Mouse (Mus musculus): Measurements from ENCODE around the gene Tbc1d1.

Gene Tbc1d1

DNA sequence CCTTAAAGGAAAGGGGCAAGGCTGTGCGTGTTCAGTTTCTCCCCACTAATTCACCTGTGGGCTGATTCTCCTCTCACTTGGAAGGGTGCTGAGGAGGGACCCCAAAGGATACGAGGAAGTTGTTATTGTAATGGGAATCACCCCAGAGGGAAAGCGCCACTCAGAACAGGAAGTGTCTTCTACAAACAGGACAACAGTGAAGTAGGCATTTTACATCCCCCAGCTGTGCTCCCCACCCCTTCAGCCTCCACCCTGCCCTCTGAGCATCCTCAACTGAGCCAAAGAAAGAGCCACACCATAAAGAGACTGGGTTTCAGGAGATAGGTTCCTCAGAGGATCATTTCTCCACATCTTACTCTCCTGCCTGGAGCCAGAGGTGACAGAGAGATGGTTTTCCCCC lies 219.7 kb downstream of the Tbc1d1 start:
- intact Hi-C loops (cut with DNase I) = no loop called here

DNA sequence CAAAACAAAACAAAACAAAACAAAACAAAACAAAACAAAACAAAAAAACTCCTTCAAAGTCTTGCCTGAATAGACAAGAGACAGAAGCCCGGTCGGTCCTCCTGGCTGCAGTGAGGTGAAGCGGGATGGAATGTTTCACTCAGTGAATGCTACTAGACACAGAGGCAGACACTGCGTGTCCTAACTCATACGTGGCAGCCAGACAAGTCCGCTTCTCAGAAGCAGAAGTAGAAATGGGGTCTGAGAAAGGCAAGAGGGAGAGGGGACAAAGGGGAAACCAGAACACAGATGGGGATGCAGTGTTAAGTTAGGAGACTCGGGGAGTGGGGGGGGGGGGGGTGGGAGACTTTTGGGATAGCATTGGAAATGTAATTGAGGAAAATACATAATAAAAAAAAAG lies 220.4 kb downstream of the Tbc1d1 start:
- intact Hi-C loops (cut with DNase I) = no loop called here

DNA sequence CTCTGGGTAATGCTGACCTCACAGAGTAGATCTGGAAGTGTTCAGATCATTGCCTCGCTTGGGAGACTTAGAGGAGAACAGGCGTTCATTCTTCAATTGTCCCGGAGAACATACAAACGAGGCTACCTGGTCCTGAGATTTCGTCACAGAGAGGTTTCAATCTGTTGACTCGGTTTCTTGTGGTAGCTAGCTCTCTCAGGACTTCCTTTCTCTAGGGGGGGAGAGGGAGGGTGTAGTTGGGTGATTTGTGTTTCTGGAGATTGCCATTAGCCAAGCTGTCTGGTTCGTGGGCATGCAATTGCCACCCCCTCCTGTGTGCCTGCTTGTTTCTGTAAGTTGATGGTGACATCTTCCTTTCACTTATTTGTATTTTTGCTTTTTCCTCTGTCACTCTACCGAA lies 221.6 kb downstream of the Tbc1d1 start:
- intact Hi-C loops (cut with DNase I) = no loop called here

DNA sequence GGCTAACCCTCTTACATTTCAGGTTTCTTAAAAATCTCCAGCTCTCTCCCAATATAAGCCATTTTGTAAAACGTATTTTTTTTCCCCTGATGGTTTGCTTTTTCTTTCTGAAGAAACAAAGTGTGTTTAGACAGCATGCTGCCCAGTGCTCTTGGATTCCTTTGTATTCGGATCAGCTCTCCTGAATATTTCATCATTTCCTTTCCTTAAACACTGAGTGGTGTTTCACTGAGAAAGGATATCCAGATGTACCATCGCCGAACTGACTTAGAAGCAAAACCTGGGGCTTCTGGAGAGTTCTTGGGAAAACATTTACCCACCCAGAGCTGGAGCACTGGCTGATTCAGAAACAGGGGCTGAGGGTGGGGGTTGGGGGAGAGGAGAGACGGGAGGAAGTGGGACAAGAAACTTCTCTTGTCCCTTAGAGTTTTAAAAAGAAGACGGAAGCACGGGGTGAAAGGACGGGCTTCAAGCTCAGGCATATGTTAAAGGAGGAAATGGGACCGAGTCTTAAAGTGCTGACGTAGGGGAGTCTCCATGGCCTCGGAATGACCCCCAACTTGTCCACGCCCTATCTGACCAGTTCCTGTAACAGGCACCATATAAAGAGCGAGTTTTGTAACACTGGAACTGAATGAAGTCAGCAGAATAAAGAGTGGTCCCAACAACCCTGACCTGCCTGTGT lies 222.6 kb downstream of the Tbc1d1 start:
- intact Hi-C loops (cut with DNase I) = no loop called here

DNA sequence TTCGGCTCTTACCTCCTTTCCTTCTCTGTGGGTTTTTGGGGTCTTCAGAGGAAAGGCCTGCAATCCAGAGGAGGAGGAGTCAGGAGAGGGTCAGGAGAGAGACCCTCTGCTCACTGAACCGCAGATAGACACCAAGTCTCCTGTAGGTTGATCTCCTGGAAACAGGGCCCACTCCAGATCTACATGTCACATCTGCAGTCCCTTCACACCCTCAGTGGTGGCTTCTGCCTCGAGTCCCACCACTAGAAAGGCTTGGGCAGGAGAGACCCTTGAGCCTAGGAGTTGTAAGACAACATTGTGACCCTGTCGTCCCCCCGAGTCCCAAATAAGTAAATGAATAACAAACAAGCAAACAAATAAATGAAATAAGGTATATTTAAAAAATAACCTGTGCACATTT lies 223.7 kb downstream of the Tbc1d1 start:
- intact Hi-C loops (cut with DNase I) = loop anchor here (5.0 to 10.0 kb wide), 2 partner anchors 88 to 95 kb away; no protein-coding TSS in a partner anchor

DNA sequence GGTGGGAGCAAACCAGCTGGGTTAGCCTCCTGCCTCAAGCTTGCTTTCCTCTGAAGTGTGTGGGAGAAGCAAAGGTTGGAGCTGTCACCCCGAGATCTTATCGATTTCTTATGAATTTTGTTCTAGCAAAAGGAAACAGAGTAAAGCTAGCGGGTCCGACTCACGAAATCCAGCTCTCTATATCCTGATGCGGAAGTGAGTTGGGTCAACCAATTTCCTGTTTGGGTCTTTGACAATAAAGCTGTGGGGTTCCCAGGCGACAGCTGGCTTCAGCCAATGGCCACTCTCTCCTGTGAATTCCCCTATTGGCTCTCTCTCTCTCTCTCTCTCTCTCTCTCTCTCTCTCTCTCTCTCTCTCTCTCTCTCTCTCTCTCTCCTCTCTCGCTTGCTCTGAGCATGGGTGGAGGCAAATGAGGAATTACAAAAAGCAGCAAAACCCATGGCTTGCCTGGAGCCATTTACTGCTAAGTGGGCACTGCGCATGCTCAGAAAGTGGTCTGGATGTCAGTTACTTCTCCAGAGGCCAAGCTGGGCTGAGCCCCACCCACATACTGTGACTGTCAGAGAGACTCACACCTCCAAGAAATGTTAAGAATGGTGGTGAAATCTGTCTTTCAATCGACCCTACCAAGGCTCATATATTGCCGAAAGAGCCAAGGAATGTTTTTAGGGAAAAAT lies 224.7 kb downstream of the Tbc1d1 start:
- intact Hi-C loops (cut with DNase I) = loop anchor here (5.0 to 10.0 kb wide), 2 partner anchors 89 to 94 kb away; no protein-coding TSS in a partner anchor

DNA sequence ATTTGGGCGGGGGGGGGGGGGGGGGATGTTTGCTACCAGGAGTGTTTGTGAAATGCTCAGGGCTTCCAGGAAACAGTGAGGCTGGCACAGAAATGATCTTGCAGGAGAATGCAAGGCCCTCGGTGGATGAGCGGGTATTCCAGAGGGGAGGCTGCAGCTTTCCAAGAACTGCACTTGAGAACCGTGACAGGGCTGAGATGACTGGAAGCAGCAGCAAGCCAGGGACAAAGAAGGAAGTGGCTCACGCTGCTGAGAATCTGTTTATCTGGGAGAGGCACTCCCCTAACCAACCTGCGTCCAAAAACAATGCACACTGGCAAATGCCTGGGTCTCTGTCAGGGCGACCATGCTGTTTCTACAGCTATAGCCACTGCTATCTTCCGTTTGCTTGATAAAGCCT lies 225.4 kb downstream of the Tbc1d1 start:
- intact Hi-C loops (cut with DNase I) = loop anchor here (5.0 to 10.0 kb wide), 2 partner anchors 89 to 93 kb away; no protein-coding TSS in a partner anchor

DNA sequence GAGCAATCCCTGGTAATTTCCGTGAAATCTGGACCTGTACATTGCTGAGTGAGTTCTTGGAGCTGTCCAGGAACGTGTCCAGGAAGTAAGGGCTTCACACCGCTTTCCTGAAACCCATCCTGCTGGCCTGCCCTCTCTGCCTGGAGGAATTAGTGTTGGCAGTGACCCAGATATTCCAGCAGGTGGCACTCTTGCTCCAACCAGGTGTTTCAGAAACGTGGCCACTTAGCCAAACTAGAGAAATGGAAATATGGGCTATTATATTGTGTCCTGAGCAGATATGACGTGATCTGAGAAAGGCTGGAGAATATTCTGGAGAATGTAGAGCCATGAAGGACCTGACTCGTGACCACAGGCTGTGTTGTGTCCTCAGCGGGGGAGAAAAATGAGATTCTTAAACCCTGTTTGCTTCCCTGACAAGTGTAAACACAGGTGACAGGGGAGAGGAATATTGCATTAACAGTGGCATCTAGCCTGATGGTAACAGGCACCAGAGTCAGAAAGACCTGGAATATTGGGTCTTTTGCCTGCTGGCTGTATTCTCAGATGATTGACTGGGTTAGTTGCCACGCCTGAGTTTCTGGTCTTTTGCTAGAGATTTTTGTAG lies 226.4 kb downstream of the Tbc1d1 start:
- intact Hi-C loops (cut with DNase I) = loop anchor here (2.0 to 10.0 kb wide), 4 partner anchors 90 to 484 kb away; no protein-coding TSS in a partner anchor

DNA sequence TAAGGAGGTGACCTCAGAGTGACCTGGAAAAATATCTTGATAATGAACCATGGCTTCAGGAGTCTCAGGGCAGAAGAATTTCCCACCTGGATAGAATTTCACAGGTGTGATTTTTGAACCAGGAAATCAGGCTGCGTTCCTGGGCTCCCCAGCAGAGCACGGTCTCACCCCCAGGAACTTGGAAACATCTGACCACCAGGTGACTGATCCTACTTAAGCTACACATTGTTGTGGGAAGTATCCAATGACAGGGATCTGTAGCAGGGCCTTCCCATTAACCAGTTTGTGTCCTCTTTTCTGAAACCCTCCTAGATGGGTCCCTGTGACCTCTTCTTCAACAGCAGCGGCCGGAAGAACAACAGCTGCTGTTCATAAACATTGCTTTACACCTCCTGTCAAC lies 227.1 kb downstream of the Tbc1d1 start:
- intact Hi-C loops (cut with DNase I) = loop anchor here (2.0 to 10.0 kb wide), 4 partner anchors 91 to 484 kb away; no protein-coding TSS in a partner anchor

DNA sequence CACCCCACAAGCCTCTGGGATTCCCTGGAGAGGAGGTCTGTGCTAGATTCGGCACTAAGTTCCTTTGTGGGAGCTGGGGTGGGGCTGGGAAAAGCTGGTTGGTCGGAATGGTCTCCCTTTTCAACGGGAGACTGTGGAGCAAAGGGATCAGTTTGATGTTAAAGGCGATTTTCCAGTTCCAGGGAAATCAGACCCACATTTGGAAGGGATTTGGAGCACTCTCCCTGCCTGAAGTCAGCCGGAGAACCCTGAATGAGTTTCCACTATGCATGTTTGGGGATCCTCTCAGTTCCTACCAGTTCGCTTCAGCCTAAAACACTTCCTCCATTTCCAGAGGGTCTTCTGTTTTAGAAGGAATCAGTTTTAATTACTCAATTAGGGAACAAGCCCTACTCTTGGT lies 228.4 kb downstream of the Tbc1d1 start:
- intact Hi-C loops (cut with DNase I) = loop anchor here (5.0 to 10.0 kb wide), 2 partner anchors 90 to 92 kb away; no protein-coding TSS in a partner anchor

DNA sequence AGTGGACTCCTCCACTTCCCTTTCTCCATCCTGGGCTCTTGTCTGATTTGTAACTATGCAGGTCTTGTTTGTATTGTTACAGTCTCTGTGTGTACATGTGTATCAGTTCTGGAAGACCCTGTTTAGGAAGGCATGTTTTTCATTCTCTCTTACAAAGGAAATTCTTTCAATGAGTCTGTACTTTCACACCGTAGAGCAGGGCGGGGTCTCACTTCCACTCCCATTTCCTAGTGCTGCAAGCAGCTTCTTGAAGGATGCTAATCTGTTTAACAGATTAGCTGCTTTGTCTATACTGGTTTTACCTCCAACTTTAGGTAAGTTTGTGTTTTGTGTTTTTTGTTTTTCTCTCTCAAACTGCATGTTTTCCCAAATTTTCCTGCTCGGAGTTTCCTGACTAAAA lies 230.9 kb downstream of the Tbc1d1 start:
- intact Hi-C loops (cut with DNase I) = loop anchor here (10.0 kb wide), 1 partner anchor 88 kb away; no protein-coding TSS in a partner anchor

DNA sequence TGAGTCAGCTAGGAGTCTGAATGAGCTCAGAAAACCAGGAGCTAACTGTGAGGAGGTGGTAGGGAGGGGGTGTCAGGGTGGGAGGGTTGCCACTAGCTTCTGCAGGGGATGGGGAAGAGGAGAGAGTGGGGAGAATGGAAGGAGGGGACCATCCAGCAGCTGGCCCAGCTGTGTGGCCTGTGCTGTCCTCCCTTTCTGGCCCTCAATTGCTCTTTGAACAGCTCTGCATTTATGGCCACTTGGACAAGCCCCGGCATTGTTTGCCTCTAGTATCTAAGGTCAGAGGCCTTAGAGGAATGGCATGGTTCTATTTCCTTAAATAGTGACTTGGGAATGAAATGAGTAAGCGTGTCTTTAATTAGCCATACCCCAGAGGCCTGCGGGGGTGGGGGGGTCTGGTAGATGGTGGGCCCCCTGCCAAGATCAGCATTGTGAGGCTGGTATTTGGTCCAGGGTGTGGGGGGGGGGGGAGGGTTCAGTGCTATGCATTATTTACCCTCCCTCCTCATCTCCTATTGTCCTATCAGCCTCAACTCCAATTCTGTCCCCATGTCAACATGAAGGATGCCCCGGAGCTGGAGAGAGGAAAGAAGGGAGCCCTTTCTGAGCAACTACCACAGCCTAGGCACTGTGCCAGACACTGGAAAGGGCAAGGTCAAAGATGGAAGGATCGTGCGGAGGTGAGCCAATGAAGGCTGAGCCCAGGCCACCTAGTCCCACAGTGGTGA lies 233.3 kb downstream of the Tbc1d1 start:
- intact Hi-C loops (cut with DNase I) = loop anchor here (10.0 kb wide), 1 partner anchor 85 kb away; no protein-coding TSS in a partner anchor

DNA sequence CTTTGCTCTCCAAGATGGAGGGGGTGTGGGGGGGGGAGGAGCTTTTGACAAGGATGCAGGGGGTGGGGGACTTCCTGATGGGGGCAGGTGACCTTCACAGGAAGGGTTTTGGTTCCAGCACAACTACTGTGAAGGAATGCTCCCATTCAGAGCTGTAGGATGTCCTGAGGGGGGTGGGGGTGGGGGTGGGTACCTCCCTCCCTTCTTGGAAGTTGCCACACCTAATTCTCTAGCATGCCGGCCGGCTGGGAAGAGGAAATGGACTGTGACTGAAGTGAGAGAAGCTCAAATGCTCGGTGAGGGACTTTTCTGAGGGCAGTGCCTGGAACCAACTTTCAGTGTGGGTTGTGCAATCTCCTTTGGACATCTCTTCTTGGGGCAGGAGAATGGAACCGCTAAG lies 235.2 kb downstream of the Tbc1d1 start:
- intact Hi-C loops (cut with DNase I) = loop anchor here (5.0 kb wide), 1 partner anchor 111 kb away; no protein-coding TSS in a partner anchor

DNA sequence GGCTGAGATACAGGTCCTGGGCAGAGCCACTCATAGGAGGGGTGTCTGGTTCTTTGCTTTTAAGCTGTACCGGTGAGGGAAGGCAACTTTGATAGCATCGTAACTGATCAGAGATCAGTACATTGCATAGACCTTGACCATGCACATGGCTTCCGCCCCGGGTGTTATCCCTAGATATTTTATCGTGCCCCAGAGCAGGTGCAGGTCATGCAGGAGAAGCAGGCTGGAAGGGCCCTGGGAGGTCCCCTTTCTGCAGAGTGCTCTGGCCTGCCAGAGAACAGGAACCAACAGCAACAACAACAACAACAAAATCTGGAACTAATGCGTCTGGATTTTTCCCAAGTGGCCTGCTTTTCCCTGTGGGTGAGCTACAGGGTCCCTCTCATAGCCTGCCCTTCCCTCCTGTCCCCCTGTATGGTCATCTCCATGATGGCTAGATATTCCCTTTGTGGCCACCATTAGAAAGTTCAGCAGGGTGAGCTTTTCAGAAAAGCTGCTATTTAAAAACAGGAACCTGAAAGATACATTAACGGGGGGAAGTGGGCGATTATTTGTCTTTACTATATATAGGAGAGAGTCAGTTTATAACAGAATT lies 236.4 kb downstream of the Tbc1d1 start:
- intact Hi-C loops (cut with DNase I) = loop anchor here (5.0 kb wide), 1 partner anchor 110 kb away; no protein-coding TSS in a partner anchor

DNA sequence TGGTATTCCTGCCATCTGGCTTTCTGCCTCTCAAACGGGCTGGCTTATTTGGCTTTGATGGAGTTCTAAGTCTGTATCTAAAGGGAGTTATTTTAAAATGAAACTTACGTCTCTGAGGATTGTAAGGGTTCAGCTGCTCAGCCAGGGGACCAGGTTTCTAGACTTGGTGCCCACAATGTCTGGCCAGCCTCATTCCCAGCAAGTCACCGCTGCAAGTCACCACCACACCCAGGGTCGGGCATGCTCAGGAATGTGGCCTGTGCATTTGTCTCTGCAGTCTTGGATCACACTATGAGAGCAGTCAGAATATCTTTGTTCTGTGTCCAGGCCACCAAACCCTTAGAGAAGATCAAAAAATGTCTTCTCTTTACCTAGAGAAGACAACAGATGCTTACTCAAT lies 237.4 kb downstream of the Tbc1d1 start:
- intact Hi-C loops (cut with DNase I) = loop anchor here (5.0 kb wide), 1 partner anchor 109 kb away; no protein-coding TSS in a partner anchor

DNA sequence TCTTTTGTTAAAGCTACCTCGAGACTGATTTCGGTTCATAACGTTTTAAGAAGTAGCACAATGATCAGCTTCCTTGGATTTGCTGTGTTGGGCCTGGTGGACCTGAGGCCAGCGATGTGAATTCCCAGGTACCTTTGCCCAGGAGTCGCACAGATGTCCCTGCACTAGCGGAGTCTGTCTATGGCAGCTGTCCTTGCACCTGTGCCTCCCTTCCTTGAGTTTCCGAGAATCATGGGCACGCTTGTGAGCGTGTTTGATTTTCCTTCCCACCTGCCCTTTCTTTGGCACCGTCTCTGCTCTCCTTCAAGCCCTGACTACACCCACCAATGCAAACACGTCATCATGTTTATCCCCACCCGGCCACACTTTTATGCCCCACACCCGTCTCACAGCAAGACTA lies 242.1 kb downstream of the Tbc1d1 start:
- intact Hi-C loops (cut with DNase I) = no loop called here

DNA sequence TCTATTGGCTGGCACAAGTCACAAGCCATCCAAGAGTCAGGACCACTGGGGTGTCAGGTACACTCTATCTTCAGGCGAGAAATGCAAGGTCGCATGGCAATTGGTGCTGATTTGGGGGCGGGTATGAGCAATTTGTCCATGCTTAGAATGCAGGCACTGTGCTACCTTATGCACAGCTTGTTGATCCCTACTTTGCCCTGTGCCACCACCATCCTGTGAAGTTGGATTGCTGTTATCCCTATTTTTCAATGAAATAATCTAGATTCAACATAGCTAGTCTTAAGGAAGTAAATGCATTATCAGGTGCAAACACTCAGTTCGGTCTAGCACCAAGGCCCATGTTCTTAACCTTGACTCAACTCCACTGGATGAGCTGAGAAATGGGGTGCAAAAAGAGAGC lies 244.6 kb downstream of the Tbc1d1 start:
- intact Hi-C loops (cut with DNase I) = no loop called here
